Mouse (Mus musculus) stomach, postnatal 0 days (tissue): ENCODE measurements around the gene Fbxo11. TPM values are rescaled to one million over a fixed set of nuclear protein-coding genes. Genes with fewer than 3 reads are reported as not detected.
A peak's percentile ranks its signal among the peaks of the same experiment; 100 is the strongest.

Experiments used
- ATAC-seq: fragments of 200-750 bp; cut with Nextera tagmentation; 2 replicates; pipeline ENCODE4 v1.8.0; 2017; ENCODE audit not compliant: low FRiP score, low TSS enrichment
- DNase-seq: peaks from one replicate; pipeline ENCODE4 v3.0.0-alpha.2; 2016; ENCODE audit warnings: low spot score
- H3K27ac ChIP-seq: fragments of 300-500 bp; sonication (generic); replicated peaks from 2 replicates; pipeline ENCODE4 v1.5.1; 2014; ENCODE audit warnings: mild to moderate bottlenecking, control low read depth
- H3K27me3 ChIP-seq: fragments of 300-500 bp; sonication (generic); 2 replicates; pipeline ENCODE4 v1.6.1; 2014; ENCODE audit warnings: low read length; ENCODE audit not compliant: control insufficient read depth, insufficient read depth
- H3K36me3 ChIP-seq: fragments of 300-500 bp; sonication (generic); 2 replicates; pipeline ENCODE4 v1.6.1; 2014; ENCODE audit warnings: low read length, mixed read lengths; ENCODE audit not compliant: control insufficient read depth, insufficient read depth
- H3K4me1 ChIP-seq: fragments of 300-500 bp; sonication (generic); replicated peaks from 2 replicates; pipeline ENCODE4 v1.6.1; 2014; ENCODE audit warnings: antibody characterized with exemption; ENCODE audit not compliant: control insufficient read depth, insufficient read depth
- H3K4me2 ChIP-seq: fragments of 300-500 bp; sonication (generic); replicated peaks from 2 replicates; pipeline ENCODE4 v1.6.1; 2014; ENCODE audit warnings: low read depth, mild to moderate bottlenecking, control low read depth, moderate library complexity
- H3K4me3 ChIP-seq: fragments of 300-500 bp; sonication (generic); 2 replicates; pipeline ENCODE4 v1.5.1; 2014; ENCODE audit warnings: low read depth, low read length, control low read depth
- H3K9ac ChIP-seq: fragments of 300-500 bp; sonication (generic); 2 replicates; pipeline ENCODE4 v1.6.1; 2014; ENCODE audit warnings: mild to moderate bottlenecking, low read length, control low read depth, mixed read lengths
- H3K9me3 ChIP-seq: fragments of 300-500 bp; sonication (generic); 2 replicates; pipeline ENCODE4 v1.6.1; 2016; ENCODE audit warnings: low read length; ENCODE audit not compliant: control insufficient read depth
- CTCF ChIP-seq: IDR thresholded peaks from 2 replicates; pipeline ENCODE4 v1.5.1; 2016; ENCODE audit warnings: antibody characterized with exemption, low read depth, mild to moderate bottlenecking, moderate library complexity
- EP300 ChIP-seq: optimal IDR thresholded peaks from 2 replicates; pipeline ENCODE3; 2016; ENCODE audit warnings: antibody characterized with exemption
- WGBS: fragments of 180-500 bp; shearing (Covaris S2); extraction: QIAGEN DNeasy Blood & Tissue Kit; methylation state at CpG from one replicate; pipeline ENCODE4 v1.1.7; 2014; 5-methylcytosine and 5-hydroxymethylcytosine counted together
- polyA plus RNA-seq: library from polyadenylated mRNA; unstranded; fragments of >200 nt; fragmentation: Nextera tagmentation; extraction: Ambion mirVana; gene quantifications from 2 replicates; pipeline ENCODE4 v1.2.1, GENCODE M21; 2015

Gene Fbxo11
- 7.7 and 9.1 TPM in 2 replicates for polyA plus RNA-seq

DNA sequence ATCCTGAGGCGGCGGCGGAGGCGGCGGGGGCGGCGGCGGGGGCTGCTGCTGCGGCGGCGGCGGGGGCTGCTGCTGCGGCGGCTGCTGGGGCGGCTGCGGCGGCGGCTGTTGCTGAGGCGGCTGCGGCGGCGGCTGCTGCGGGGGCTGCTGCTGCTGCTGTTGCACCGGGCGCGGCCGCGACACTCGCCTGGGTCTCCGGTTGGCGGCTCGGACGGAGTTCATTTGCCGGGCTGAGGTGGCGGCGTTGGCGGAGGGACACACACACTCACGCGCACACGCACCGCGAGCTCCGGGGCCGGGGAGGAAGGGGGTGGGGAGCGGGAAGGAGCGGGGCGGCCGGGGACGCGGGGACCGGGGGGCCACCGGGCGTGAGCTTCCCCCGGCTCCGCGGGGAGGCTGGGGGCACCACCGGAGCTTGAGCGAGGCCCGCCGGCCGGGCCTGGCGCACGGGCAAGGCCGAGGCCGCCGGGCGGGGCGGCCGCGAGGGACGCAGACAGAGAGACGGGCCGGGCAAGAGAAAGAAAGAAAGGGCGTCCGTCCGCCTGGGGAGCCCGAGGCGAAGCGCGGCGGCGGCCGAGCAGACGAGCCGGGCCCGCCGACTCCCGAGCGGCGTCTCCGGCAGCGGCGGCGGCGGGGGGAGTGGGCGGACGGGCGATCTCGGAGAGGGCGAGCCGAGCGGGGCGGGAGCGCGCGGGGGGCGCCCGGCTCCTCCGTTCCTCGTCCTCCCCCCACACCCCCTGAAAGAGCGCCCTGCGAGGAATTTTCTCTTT is at the start of gene Fbxo11:
Fbxo11 (minus strand) TSS at position 261 of the 770 bp plus-strand sequence.
- Histone ChIP-seq H3K36me3 (no peaks in the 10 kb centered on the region), H3K4me3 (peak within 1 kb of the TSS; percentile 100), H3K9ac (peak within 1 kb of the TSS; percentile 99), H3K9me3 (no peaks in the 10 kb centered on the region), H3K27me3 (no peaks in the 10 kb centered on the region), H3K4me1 (peaks cover 4% of the 10 kb centered on the region; the same call in 1 of the 2 replicates), H3K27ac (peak within 1 kb of the TSS; percentile 100), H3K4me2 (peak within 1 kb of the TSS; percentile 77)
- TF ChIP-seq CTCF (no peak), EP300 (no peak)
- WGBS = 1% methylated on average over 62 of the region's 112 CpGs
- DNase-seq = peak; percentile 65
- peak; percentile 3; the same call in 1 of the 2 replicates for ATAC-seq

DNA sequence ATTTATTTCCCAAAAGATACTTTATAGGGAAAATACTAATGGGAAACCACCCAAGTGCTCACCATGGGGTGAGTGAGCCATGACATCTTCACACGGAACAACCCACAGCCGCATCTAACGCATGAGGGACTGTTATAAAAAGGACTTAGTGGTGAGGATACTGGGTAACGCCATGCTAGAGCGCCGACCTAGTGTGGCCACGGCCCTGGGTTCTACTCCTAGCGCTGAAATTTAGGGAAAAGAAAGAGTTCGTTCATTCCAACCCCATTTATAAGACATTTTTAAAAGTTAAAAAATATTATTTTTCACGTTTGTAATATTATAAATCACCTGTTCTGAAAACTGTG is 48.8 kb upstream of the Fbxo11 start:
- 91% methylated on average over 10 of the region's 10 CpGs for WGBS
- Histone ChIP-seq H3K9me3 (no peaks in the 10 kb centered on the region), H3K9ac (no peak overlapping the region), H3K36me3 (no peaks in the 10 kb centered on the region), H3K4me1 (no peaks in the 10 kb centered on the region), H3K4me3 (no peak overlapping the region), H3K27ac (no peak overlapping the region), H3K4me2 (no peak overlapping the region), H3K27me3 (no peaks in the 10 kb centered on the region)
- no peak for ATAC-seq
- DNase-seq = no peak
- TF ChIP-seq CTCF = no peak
- TF ChIP-seq EP300 = no peak

- WGBS = 63% methylated on average over 12 of the region's 12 CpGs
Measured at GRCm38 (mm10) chr17:88113015-88113882, 48.2 kb upstream of the Fbxo11 start.

DNA sequence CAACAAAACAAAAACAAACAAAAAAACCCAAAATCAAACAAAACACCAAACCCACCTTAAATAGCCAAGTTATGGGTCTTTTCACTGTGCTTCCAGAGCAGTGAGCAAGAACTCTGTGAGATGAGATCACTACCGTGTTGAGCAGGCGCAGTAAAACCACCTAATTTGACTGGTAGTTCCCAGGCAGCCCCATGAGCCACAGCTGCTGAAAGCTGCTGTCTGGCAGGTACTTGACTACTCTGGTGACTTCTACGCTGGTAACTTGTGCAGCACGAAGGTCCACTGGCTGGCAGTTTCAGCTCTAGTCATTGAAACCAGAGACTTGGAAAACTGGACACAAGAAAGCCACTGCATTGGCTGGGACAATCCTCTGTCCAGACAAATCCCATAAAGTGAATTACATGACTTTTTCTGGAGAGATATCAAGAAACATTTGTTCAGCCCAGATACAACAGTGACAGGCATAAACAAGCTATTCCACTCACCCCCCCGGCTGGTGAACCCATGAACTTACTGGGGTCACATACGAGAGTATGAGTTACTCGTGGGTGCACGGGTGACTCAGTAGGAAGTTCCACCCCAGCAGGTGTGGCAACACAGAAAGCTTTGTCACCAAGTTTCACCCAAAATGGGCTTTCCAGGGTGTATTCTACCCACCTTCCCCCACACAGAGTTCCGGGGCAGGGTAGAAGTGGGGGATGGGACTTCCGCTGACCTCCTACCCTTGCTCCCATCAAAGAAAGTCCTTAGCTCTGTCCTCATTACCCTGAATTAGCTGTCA is 47.0 kb upstream of the Fbxo11 start:
- H3K4me2 ChIP-seq = no peak overlapping the region
- H3K4me3 ChIP-seq = no peak overlapping the region
- no peaks in the 10 kb centered on the region for H3K36me3 ChIP-seq
- 58% methylated on average over 10 of the region's 10 CpGs for WGBS
- no peak for TF ChIP-seq CTCF
- TF ChIP-seq EP300 = no peak
- no peak overlapping the region for H3K9ac ChIP-seq
- H3K4me1 ChIP-seq = no peaks in the 10 kb centered on the region
- no peak for DNase-seq
- no peak overlapping the region for H3K27ac ChIP-seq
- ATAC-seq = no peak
- H3K9me3 ChIP-seq = no peaks in the 10 kb centered on the region
- no peaks in the 10 kb centered on the region for H3K27me3 ChIP-seq

More at GRCm38 (mm10) chr17:88113015-88113882, 48.2 kb upstream of the Fbxo11 start:
- H3K9ac ChIP-seq = no peak overlapping the region
- H3K4me3 ChIP-seq = no peak overlapping the region
- DNase-seq (no peak), ATAC-seq (no peak)
- no peaks in the 10 kb centered on the region for H3K27me3 ChIP-seq
- no peaks in the 10 kb centered on the region for H3K9me3 ChIP-seq
- H3K36me3 ChIP-seq = no peaks in the 10 kb centered on the region
- TF ChIP-seq EP300 (no peak), CTCF (no peak)
- no peak overlapping the region for H3K4me2 ChIP-seq
- no peak overlapping the region for H3K27ac ChIP-seq
- H3K4me1 ChIP-seq = no peaks in the 10 kb centered on the region

- DNase-seq = no peak
- Histone ChIP-seq H3K4me1 (no peaks in the 10 kb centered on the region), H3K27me3 (no peaks in the 10 kb centered on the region), H3K9me3 (no peaks in the 10 kb centered on the region), H3K4me3 (no peak overlapping the region), H3K9ac (no peak overlapping the region), H3K4me2 (no peak overlapping the region), H3K36me3 (no peaks in the 10 kb centered on the region), H3K27ac (no peak overlapping the region)
- 66% methylated on average over 12 of the region's 12 CpGs for WGBS
- TF ChIP-seq CTCF (no peak), EP300 (no peak)
- no peak for ATAC-seq
Measured at GRCm38 (mm10) chr17:88111081-88111796, 46.1 kb upstream of the Fbxo11 start.
